Mouse (Mus musculus) embryonic facial prominence, embryonic 11.5 days (tissue): Measurements from ENCODE around the gene Msi2. TPM values are rescaled to one million over a fixed set of nuclear protein-coding genes. Genes with fewer than 3 reads are reported as not detected.
A peak's percentile ranks its signal among the peaks of the same experiment; 100 is the strongest.

Experiments used
- ATAC-seq: fragments of 200-750 bp; cut with Nextera tagmentation; replicated peaks from 2 replicates; pipeline ENCODE4 v1.8.0; 2017; ENCODE audit warnings: low read depth; ENCODE audit not compliant: insufficient number of reproducible peaks, low FRiP score, low TSS enrichment
- DNase-seq: peaks from one replicate; pipeline ENCODE4 v3.0.0-alpha.2; 2015; ENCODE audit warnings: low spot score
- H3K27ac ChIP-seq: fragments of 300-500 bp; sonication (generic); replicated peaks from 2 replicates; pipeline ENCODE4 v1.5.1; 2014; ENCODE audit warnings: mild to moderate bottlenecking, low read depth, low read length, control low read depth
- H3K27me3 ChIP-seq: fragments of 300-500 bp; sonication (generic); 2 replicates; pipeline ENCODE4 v1.6.1; 2014; ENCODE audit warnings: mild to moderate bottlenecking, low read length, moderate library complexity, mixed read lengths; ENCODE audit not compliant: control insufficient read depth, insufficient read depth
- H3K36me3 ChIP-seq: fragments of 300-500 bp; sonication (generic); replicated peaks from 2 replicates; pipeline ENCODE4 v1.6.1; 2014; ENCODE audit warnings: low read depth, mild to moderate bottlenecking, low read length, moderate library complexity, mixed read lengths; ENCODE audit not compliant: control insufficient read depth, insufficient read depth
- H3K4me1 ChIP-seq: fragments of 300-500 bp; sonication (generic); 2 replicates; pipeline ENCODE4 v1.6.1; 2014; ENCODE audit warnings: low read length, mixed read lengths; ENCODE audit not compliant: control insufficient read depth, insufficient read depth
- H3K4me2 ChIP-seq: fragments of 300-500 bp; sonication (generic); 2 replicates; pipeline ENCODE4 v1.6.1; 2014; ENCODE audit warnings: low read depth, mild to moderate bottlenecking, control low read depth, low read length, moderate library complexity
- H3K4me3 ChIP-seq: fragments of 300-500 bp; sonication (generic); 2 replicates; pipeline ENCODE4 v1.5.1; 2014; ENCODE audit warnings: low read depth, low read length, control low read depth
- H3K9ac ChIP-seq: fragments of 300-500 bp; sonication (generic); replicated peaks from 2 replicates; pipeline ENCODE4 v1.6.1; 2014; ENCODE audit warnings: mild to moderate bottlenecking, control low read depth, low read length
- H3K9me3 ChIP-seq: fragments of 300-500 bp; sonication (generic); replicated peaks from 2 replicates; pipeline ENCODE4 v1.6.1; 2016; ENCODE audit warnings: mild to moderate bottlenecking, low read length, inconsistent platforms, mixed read lengths; ENCODE audit not compliant: control insufficient read depth
- WGBS: fragments of 180-500 bp; shearing (Covaris S2); extraction: QIAGEN DNeasy Blood & Tissue Kit; methylation state at CpG from one replicate; pipeline ENCODE4 v1.1.7; 2014; 5-methylcytosine and 5-hydroxymethylcytosine counted together
- polyA plus RNA-seq: library from polyadenylated mRNA; unstranded; fragments of >200 nt; fragmentation: Nextera tagmentation; extraction: Ambion mirVana; gene quantifications from 2 replicates; pipeline ENCODE4 v1.2.1, GENCODE M21; 2014

Msi2 gene
- polyA plus RNA-seq, 1 experiment from 2014 or later = 13.4 TPM

DNA sequence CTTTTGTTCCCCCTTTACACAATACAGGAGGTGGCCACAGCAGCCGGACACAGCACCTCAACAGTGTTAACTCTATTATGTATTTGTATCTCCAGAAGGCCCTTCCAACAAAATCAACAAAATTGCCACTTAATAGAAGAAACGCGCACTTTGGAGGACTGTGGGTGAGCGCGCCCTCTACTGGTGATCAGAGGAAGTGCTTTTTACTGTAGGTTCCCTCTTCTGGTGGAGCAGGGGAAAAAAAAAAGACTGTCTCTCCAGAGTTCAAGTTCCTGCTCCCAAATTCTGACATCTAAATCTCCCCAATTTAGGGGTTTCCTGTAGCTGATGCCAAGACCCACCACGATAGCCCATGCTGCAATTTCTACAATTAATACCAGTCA, 10.2 kb upstream of the Msi2 start:
- no peaks in the 10 kb centered on the region for H3K9me3 ChIP-seq
- H3K27me3 ChIP-seq = no peaks in the 10 kb centered on the region
- no peak overlapping the region for H3K4me2 ChIP-seq
- no peaks in the 10 kb centered on the region for H3K4me1 ChIP-seq
- no peak overlapping the region for H3K4me3 ChIP-seq
- H3K9ac ChIP-seq = no peak overlapping the region
- no peak overlapping the region for H3K27ac ChIP-seq
- DNase-seq (peak; percentile 83), ATAC-seq (no peak)
- no peaks in the 10 kb centered on the region for H3K36me3 ChIP-seq
- whole genome bisulfite sequencing = 3% methylated on average over 6 of the region's 6 CpGs

DNA sequence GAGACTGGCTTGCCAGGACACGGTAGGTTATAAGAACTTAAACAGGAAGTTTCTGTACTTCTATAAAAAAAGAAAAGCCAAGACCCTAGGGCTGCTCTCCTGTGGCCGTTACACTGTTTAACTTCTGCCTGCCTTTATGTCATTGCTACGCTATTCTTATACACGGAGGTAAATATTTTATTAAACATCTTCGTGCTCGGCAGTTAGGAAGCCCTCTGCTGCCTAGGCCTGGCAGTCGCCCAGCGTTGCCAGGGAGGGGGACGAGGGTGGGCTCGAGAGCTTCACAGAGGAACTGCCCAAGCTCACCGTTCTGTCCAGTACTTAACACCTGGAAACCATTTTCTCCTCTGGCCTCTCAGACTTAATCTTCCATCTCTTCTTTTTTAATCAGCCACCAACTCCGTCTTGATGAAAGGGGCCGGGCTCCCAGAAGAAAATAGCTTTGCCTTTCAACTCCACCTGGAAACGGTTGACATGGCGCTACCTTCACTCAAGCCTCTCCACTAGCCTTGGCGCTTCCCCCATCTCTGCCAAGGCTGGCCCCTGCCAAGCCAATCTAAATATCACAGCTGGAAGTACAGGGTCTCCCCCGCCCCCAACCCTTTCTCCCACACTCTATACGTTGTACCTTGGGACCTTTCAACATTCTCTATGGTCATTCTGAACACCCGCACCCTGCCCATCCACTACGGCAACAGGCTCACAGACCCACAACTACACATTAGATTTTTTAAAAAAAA, 9.6 kb upstream of the Msi2 start:
- 0 out of 2 replicates have a peak overlapping the region, but pooled peaks have one; percentile 10 for H3K4me2 ChIP-seq
- DNase-seq (peak; percentile 74), ATAC-seq (peak; percentile 69)
- 30% methylated on average over 20 of the region's 20 CpGs for WGBS
- H3K36me3 ChIP-seq = no peaks in the 10 kb centered on the region
- no peak overlapping the region; the same call in 1 of the 2 replicates for H3K27ac ChIP-seq
- no peak overlapping the region for H3K9ac ChIP-seq
- no peaks in the 10 kb centered on the region for H3K9me3 ChIP-seq
- no peaks in the 10 kb centered on the region for H3K4me1 ChIP-seq
- no peak overlapping the region for H3K4me3 ChIP-seq
- H3K27me3 ChIP-seq = no peaks in the 10 kb centered on the region

GRCm38 (mm10) chr11:88721144-88721636, 2.9 kb upstream of the Msi2 start:
- Histone ChIP-seq H3K36me3 (no peaks in the 10 kb centered on the region), H3K9ac (no peak overlapping the region), H3K4me2 (no peak overlapping the region), H3K27ac (no peak overlapping the region), H3K27me3 (no peaks in the 10 kb centered on the region), H3K4me3 (no peak overlapping the region), H3K9me3 (no peaks in the 10 kb centered on the region), H3K4me1 (peaks cover 2% of the 10 kb centered on the region; the same call in 1 of the 2 replicates)
- WGBS = 62% methylated on average over 10 of the region's 10 CpGs
- DNase-seq (no peak), ATAC-seq (no peak)

DNA sequence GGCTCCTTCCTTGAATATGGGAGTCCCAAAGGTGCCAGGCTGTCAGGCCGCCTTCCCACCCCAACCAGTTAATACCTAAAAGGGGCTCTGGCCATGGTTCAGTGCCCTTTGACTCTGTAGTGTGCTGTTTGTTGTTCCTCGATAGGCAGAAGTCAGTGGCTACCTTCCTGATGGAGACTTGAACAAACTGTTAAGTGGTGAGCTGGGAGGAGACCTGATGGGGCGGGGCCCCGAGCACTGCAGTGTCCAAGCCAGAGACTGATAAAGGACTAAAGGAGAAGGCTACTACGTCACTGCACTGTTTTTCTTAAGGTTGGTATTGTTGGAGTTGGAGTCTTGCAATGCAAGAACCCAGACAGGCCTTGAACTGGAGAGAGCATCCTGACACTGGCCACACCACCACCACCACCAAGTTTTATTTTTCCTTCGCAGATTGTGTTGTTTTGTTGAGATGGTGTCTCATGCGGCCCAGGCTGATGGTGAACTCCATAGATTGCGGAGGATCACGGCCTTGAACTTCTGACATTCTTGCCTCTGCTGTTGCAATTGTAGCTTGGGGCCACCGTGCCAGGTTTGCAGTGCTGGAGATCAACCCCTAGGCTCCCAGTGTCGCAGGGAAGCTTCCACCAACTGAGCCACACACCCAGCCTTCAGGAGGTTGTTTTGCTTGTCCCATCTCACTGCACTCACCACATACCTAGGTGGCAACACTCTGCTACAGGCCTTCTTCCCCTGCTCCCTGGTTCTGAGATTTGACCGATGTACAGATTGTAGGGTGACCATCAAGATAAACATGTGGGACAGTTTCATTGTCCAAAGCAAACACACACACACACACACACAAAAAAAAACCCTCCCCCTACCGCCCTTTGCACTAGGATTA, 2.2 kb upstream of the Msi2 start:
- Histone ChIP-seq H3K27ac (no peak overlapping the region), H3K27me3 (no peaks in the 10 kb centered on the region), H3K4me2 (no peak overlapping the region), H3K9me3 (no peaks in the 10 kb centered on the region), H3K36me3 (no peaks in the 10 kb centered on the region), H3K4me1 (peaks cover 2% of the 10 kb centered on the region; the same call in 1 of the 2 replicates), H3K4me3 (no peak overlapping the region), H3K9ac (no peak overlapping the region)
- ATAC-seq (no peak), DNase-seq (no peak)
- WGBS = 66% methylated on average over 13 of the region's 13 CpGs

DNA sequence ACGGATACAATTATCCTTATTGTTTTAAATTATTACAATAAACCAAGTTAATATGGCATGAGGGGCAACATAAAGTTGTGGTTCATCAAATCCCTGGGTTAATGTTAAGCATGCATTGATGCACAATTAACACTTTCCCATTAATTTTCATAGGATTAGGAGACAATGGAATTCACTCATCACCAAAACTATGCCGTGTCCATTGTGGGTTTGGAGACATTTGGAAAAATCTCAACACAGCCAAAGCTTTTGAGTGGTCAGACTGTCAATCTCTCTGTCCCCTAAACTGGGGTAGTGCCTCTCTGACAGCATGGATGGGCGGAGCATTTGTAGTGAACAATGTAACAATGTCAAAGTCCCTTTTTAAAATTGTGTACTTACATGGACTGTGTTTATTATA, 1.3 kb upstream of the Msi2 start:
- Histone ChIP-seq H3K4me3 (no peak overlapping the region), H3K36me3 (no peaks in the 10 kb centered on the region), H3K9ac (no peak overlapping the region; the same call in 1 of the 2 replicates), H3K4me1 (peaks cover 2% of the 10 kb centered on the region; the same call in 1 of the 2 replicates), H3K4me2 (no peak overlapping the region), H3K9me3 (no peaks in the 10 kb centered on the region), H3K27ac (no peak overlapping the region), H3K27me3 (no peaks in the 10 kb centered on the region)
- no peak for ATAC-seq
- DNase-seq = no peak
- WGBS = 52% methylated on average over 3 of the region's 3 CpGs

- Histone ChIP-seq H3K36me3 (no peaks in the 10 kb centered on the region), H3K27me3 (no peaks in the 10 kb centered on the region), H3K4me2 (peak overlapping the region; percentile 92), H3K27ac (peak overlapping the region; percentile 77), H3K9me3 (no peaks in the 10 kb centered on the region), H3K4me3 (peak overlapping the region; percentile 97), H3K9ac (peak overlapping the region; percentile 99), H3K4me1 (peaks cover 2% of the 10 kb centered on the region; the same call in 1 of the 2 replicates)
- DNase-seq (peak; percentile 54), ATAC-seq (peak; percentile 40; the same call in 1 of the 2 replicates)
- WGBS = 4% methylated on average over 38 of the region's 38 CpGs
These were observed 668 bp upstream of the Msi2 start for GRCm38 (mm10) chr11:88718766-88719595.

- Histone ChIP-seq H3K27ac (peak overlapping the region; percentile 86), H3K4me2 (peak overlapping the region; percentile 49), H3K4me1 (peaks cover 2% of the 10 kb centered on the region; the same call in 1 of the 2 replicates), H3K27me3 (no peaks in the 10 kb centered on the region), H3K9ac (peak overlapping the region; percentile 99), H3K36me3 (no peaks in the 10 kb centered on the region), H3K9me3 (no peaks in the 10 kb centered on the region), H3K4me3 (peak overlapping the region; percentile 97)
- peak; percentile 55 for DNase-seq
- no peak; the same call in 1 of the 2 replicates for ATAC-seq
- under 1% methylated on average over 38 of the region's 38 CpGs for WGBS
These were observed 666 bp downstream of the Msi2 start for GRCm38 (mm10) chr11:88717644-88718049.
